Mouse (Mus musculus): ENCODE results near the gene Herc2.

The Herc2 gene

DNA sequence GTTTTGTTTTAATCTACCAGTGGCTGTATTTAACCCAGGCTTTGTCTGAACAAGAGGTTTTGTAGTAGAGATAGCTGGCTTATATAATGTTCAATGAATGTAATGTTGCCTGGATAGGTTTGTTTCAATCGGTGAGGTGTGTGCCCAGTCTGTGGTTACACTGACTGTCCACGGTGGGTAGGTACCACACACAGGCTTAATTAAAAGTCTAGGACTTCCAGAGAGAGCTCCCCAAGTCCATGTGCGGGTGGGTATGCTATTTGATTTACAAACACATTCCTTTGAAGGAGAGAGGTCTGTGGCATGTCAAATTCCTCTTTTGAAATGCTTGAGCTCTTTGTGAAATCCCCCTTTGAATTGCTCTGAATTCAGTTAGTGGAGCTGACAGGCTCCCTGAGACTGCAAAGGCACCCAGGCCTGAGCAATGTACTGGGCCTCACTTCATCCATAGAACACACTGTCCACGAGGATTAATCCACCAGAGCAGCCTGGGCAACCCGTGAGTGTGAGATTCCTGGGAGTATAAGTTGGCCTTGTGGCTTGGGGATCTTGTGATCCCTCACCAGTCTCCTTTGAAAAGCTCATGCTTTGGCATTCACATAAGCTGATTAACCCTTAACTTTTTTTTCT lies 185.9 kb downstream of the Herc2 start:
- TF ChIP-seq GATA4 (IDR thresholded peaks at IDR 0.05; ENCODE audit: insufficient replicate concordance, low read length): no peak

DNA sequence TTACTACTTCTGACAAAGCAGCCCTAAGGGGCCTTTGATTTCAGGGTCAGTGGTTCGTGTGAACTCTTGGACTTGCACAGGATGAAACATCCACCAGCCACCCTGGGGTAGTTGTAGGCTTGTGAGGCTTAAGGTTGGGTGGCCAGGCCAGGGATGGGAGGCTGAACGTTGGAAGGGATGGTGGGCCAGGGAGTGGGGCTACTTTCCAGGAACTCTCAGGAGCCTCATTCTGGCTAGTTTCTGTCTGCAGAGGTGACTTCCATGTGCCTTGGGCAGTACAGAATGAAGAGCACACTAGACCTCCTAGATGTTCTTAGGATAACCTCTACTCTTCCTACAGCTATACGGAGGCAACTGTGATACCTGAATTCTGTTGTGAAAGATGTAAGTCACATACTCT lies 186.6 kb downstream of the Herc2 start:
- TF ChIP-seq GATA4 (IDR thresholded peaks at IDR 0.05; ENCODE audit: insufficient replicate concordance, low read length): no peak

DNA sequence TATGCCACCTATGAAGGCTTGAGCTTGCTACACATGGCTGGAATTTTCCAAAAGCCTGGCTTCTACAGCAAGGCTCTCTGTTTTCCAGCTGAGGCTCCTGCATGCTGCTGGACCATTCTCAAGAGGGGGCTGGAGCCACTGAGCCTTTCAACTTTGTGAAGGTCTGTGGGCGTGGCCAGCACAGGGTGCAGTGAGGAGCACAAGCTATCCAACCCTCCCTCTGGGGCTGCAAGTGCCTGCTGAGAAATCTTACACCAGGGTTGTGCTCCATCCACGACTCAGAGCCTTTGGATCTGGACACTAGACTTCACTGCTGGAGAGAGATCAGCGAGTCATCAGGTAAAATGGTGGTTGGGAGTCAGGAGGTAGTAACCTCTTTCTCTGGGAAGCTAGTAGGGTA lies 189.5 kb downstream of the Herc2 start, which contains the start of gene Oca2:
Gene Oca2 (plus strand): TSS at position 218 of the 400 bp plus-strand sequence.
- no peak for TF ChIP-seq GATA4 (IDR thresholded peaks at IDR 0.05; ENCODE audit: insufficient replicate concordance, low read length)

DNA sequence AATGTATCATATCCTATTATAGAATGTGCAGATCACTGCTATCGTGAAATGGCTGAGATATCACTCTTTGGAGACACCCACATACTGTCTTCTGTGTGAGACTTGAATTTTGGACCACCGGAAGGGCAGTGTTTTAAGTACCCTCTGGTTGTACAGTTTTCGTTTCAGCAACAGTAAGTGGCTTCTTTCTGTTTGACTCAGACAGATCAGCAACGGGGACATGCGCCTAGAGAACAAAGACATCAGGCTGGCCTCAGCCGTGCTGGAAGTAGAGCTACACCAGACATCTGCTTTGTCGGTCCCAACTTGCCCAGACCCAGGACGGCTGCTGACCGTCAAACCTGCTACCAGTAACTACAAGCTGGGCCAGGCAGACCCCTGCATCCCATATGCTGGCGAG lies 204.6 kb downstream of the Herc2 start:
- TF ChIP-seq GATA4 (IDR thresholded peaks at IDR 0.05; ENCODE audit: insufficient replicate concordance, low read length): no peak

DNA sequence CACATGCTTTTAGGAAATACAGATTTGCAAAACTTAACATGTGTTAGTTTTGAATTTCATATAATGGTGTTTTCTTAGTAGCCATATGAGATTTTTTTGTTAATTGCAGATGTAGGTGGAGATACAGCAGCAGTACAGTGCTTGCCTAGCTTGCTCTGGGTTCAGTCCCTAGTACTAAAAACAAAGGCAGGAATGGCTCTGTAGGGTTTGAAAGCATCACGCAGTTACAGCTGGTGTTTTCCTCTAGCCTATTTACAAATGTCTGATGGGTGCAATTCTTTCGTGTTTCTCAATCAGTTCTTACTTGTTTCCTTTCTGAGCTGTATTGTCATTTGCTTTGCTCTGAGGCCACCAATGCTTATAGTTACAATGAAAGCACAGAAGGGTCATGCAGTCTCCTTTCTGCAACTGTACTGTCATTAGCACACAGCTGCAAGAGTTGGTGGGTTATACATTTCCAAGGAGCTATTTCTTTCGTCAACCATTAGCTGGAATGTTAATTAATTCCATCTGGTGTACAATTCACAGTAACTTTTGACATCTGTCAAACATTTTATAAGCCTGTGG lies 208.0 kb downstream of the Herc2 start:
- TF ChIP-seq GATA4 (IDR thresholded peaks at IDR 0.05; ENCODE audit: insufficient replicate concordance, low read length): no peak

DNA sequence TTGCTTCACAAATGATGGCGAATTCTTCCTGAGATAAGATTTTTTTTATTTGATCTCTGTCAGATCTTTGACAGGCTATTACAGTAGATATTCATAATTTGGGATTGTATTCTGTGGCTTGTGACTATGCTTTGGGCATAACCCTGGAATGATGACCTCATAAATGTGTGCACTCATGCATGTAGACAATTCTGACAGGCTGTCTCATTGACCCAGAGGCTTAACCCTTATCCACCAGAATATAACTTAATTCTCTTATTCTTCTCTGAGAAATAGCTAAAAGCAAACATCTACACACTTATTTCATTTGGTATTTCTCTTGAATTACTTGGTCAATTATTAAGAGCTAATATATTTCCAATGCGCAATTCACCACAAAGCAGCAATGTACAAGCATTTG lies 227.5 kb downstream of the Herc2 start:
- TF ChIP-seq GATA4 (IDR thresholded peaks at IDR 0.05; ENCODE audit: insufficient replicate concordance, low read length): no peak
